Comparison of ENCODE assay signal across 8 mouse cellular contexts in the genomic region with DNA sequence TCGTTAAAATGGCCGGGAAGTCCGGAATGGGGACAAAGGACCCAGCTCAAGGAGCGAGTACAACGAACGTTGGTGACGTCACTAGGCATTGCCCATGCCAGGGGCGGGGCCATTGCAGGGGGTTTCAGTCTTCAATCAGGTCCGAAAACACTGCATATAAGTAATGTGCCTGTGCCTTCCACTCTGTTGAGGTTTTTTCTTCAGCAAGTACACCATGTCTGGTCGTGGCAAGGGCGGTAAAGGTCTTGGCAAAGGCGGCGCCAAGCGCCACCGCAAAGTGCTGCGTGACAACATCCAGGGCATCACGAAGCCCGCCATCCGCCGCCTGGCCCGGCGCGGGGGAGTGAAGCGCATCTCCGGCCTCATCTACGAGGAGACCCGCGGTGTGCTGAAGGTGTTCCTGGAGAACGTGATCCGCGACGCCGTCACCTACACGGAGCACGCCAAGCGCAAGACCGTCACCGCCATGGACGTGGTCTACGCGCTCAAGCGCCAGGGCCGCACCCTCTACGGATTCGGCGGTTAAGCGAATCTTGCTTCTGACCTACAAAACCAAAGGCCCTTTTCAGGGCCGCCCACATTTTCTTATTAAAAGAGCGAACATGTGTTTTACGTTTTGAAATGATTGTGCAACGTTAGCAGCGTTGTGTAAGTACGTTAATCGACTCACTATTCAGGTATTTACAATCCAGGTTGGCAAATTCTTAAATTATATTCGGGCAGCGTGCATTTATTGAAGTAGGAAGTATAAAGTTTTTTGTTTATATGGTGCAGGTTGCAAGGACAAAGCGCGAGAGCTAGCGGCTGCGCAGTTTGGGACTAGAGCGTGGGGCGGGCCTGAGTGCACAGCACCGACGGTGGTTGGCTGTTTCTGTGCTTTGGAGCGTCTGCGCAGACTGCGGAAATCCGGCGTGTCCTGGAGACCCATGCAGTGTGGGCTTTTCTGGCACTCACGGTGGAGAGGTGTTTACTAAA. TPM values are rescaled to one million over a fixed set of nuclear protein-coding genes. Genes with fewer than 3 reads are reported as not detected.
DNase-seq lines count a peak whose midpoint lies in the region; ATAC-seq and TF ChIP-seq lines count a peak whose summit lies in the region.

A gene (plus strand): TSS at position 150 of the 975 bp plus-strand sequence.

- under 1% methylated on average over 69 of the region's 70 CpGs for WGBS in hindbrain, embryonic 10.5 days
- under 1% methylated on average over 52 of the region's 70 CpGs for WGBS in lung, postnatal 0 days

- no peaks in the 10 kb centered on the region for H3K9me3 ChIP-seq in MEL (replicated peaks; ENCODE audit: insufficient read depth, low read length)
- no peaks in the 10 kb centered on the region for H3K9me3 ChIP-seq in hindbrain, embryonic 10.5 days
- H3K9me3 ChIP-seq in lung, postnatal 0 days (ENCODE audit: low read length): no peaks in the 10 kb centered on the region

- no peaks in the 10 kb centered on the region for H3K27me3 ChIP-seq in MEL (ENCODE audit: control insufficient read depth in 1 of 2, insufficient read depth in 2 of 2, low read length in 2 of 2)
- no peaks in the 10 kb centered on the region for H3K27me3 ChIP-seq in hindbrain, embryonic 10.5 days (ENCODE audit: insufficient read depth, poor library complexity, severe bottlenecking)
- H3K27me3 ChIP-seq in lung, postnatal 0 days (replicated peaks; ENCODE audit: insufficient read depth, low read length): no peaks in the 10 kb centered on the region

- H3K27ac ChIP-seq in MEL (ENCODE audit: control insufficient read depth, low read depth, low read length): peak within 1 kb of the TSS; percentile 100
- peak within 1 kb of the TSS; percentile 98 for H3K27ac ChIP-seq in hindbrain, embryonic 10.5 days
- peak within 1 kb of the TSS; percentile 97 for H3K27ac ChIP-seq in lung, postnatal 0 days (ENCODE audit: low read length)

- H3K36me3 ChIP-seq in MEL (ENCODE audit: control insufficient read depth in 1 of 2, insufficient read depth in 2 of 2, low read length in 2 of 2): peaks cover 0 to 23% of the 10 kb centered on the region in 2 experiments; a peak in 2 of 4 replicates
- no peaks in the 10 kb centered on the region for H3K36me3 ChIP-seq in hindbrain, embryonic 10.5 days
- no peaks in the 10 kb centered on the region for H3K36me3 ChIP-seq in lung, postnatal 0 days (ENCODE audit: insufficient read depth, low read length)

- peak; percentile 78 for ATAC-seq in frontal cortex, adult (ENCODE audit: low TSS enrichment)
- peak; percentile 86 for ATAC-seq in lung, postnatal 0 days

- H3K79me2 ChIP-seq in MEL (ENCODE audit: control insufficient read depth, insufficient read depth, low read length, poor library complexity): peaks cover 4% of the 10 kb centered on the region; the same call in 1 of the 2 replicates

- TF ChIP-seq EP300 in MEL (IDR thresholded peaks at IDR 0.05; ENCODE audit: low read depth in 1 of 2, low read length in 2 of 2): no peak
- peak; percentile 82 for TF ChIP-seq EP300 in lung, postnatal 0 days (IDR thresholded peaks at IDR 0.05)

- TF ChIP-seq RAD21 in MEL (IDR thresholded peaks at IDR 0.05; ENCODE audit: low read depth, low read length): no peak

- peaks cover 0 to 6% of the 10 kb centered on the region in 2 experiments; a peak in 2 of 4 replicates for H3K4me1 ChIP-seq in MEL (ENCODE audit: control insufficient read depth in 1 of 2, insufficient read depth in 2 of 2, low read length in 2 of 2)
- peaks cover 51% of the 10 kb centered on the region for H3K4me1 ChIP-seq in hindbrain, embryonic 10.5 days (replicated peaks)
- H3K4me1 ChIP-seq in lung, postnatal 0 days (ENCODE audit: insufficient read depth, low read depth, low read length): peaks cover 19% of the 10 kb centered on the region; the same call in 1 of the 2 replicates

- peak; percentile 98 for TF ChIP-seq POLR2A in MEL (IDR thresholded peaks at IDR 0.05; ENCODE audit: control insufficient read depth in 1 of 2, insufficient read depth in 1 of 2, low read depth in 1 of 2, low read length in 2 of 2, poor library complexity in 1 of 2)

- peak within 1 kb of the TSS; percentile 64 for H3K4me2 ChIP-seq in lung, postnatal 0 days (replicated peaks; ENCODE audit: low read depth, low read length)

- H3K9ac ChIP-seq in MEL (ENCODE audit: control insufficient read depth, low read depth, low read length, poor library complexity, severe bottlenecking): peak within 1 kb of the TSS; percentile 94
- H3K9ac ChIP-seq in lung, postnatal 0 days (replicated peaks; ENCODE audit: low read depth): peak within 1 kb of the TSS; percentile 77

- peak; percentile 98 for DNase-seq in MEL (ENCODE audit: low read depth, low spot score)
- DNase-seq in cerebellum, adult 8-10 months: peak; percentile 97
- peak; percentile 97 for DNase-seq in hindbrain, embryonic 10.5 days (ENCODE audit: low spot score)
- DNase-seq in layer of hippocampus, adult 9-11 months: peak; percentile 98
- peak; percentile 99 for DNase-seq in lung, postnatal 0 days (ENCODE audit: low spot score)
- DNase-seq in ovary, postnatal 14 days (ENCODE audit: low spot score): peak; percentile 97
- DNase-seq in thymus, postnatal 14 days: peak; percentile 98

- no peak for TF ChIP-seq CTCF in MEL (IDR thresholded peaks at IDR 0.05 in 2 of 3, conservative IDR thresholded peaks at IDR 0.05 in 1 of 3; ENCODE audit: control insufficient read depth in 1 of 3, insufficient read depth in 1 of 3, low read depth in 2 of 3, low read length in 3 of 3, poor library complexity in 1 of 3, severe bottlenecking in 1 of 3)
- TF ChIP-seq CTCF in lung, postnatal 0 days (IDR thresholded peaks at IDR 0.05): no peak

- peak within 1 kb of the TSS; percentile 50 to 81 for H3K4me3 ChIP-seq in MEL (ENCODE audit: control insufficient read depth in 1 of 2, insufficient read depth in 1 of 2, low read depth in 2 of 2, low read length in 2 of 2)
- H3K4me3 ChIP-seq in hindbrain, embryonic 10.5 days: peak within 1 kb of the TSS; percentile 64
- H3K4me3 ChIP-seq in lung, postnatal 0 days (ENCODE audit: low read depth, low read length): peak within 1 kb of the TSS; percentile 55

TF ChIP-seq in MEL, 35 proteins besides CTCF, POLR2A, EP300 and RAD21:
- peak; percentile 78; the same call in 1 of the 2 replicates for TF ChIP-seq UBTF (IDR thresholded peaks at IDR 0.05; ENCODE audit: borderline replicate concordance, insufficient read depth, low read depth, low read length)
- no peak for TF ChIP-seq ETS1 (IDR thresholded peaks at IDR 0.05; ENCODE audit: low read depth, low read length)
- TF ChIP-seq USF2 (IDR thresholded peaks at IDR 0.05; ENCODE audit: borderline replicate concordance in 1 of 2, insufficient read depth in 1 of 2, low read depth in 1 of 2, low read length in 2 of 2): no peak
- TF ChIP-seq ZC3H11A (IDR thresholded peaks at IDR 0.05; ENCODE audit: low read depth, low read length): no peak
- peak; percentile 98 for TF ChIP-seq POLR2AphosphoS5 (IDR thresholded peaks at IDR 0.05; ENCODE audit: borderline replicate concordance, low read depth, low read length)
- TF ChIP-seq CHD2 (IDR thresholded peaks at IDR 0.05; ENCODE audit: low read length): no peak
- TF ChIP-seq BHLHE40 (IDR thresholded peaks at IDR 0.05; ENCODE audit: borderline replicate concordance, low read depth, low read length): no peak
- peak; percentile 99 for TF ChIP-seq TBP (IDR thresholded peaks at IDR 0.05; ENCODE audit: low read depth, low read length)
- no peak for TF ChIP-seq JUND (IDR thresholded peaks at IDR 0.05; ENCODE audit: low read depth, low read length)
- TF ChIP-seq USF1 (IDR thresholded peaks at IDR 0.05; ENCODE audit: low read depth, low read length): no peak
- TF ChIP-seq TCF12 (IDR thresholded peaks at IDR 0.05; ENCODE audit: low read depth, low read length): no peak
- TF ChIP-seq KAT2A (conservative IDR thresholded peaks at IDR 0.05; ENCODE audit: low read depth, low read length): no peak
- TF ChIP-seq SIN3A (IDR thresholded peaks at IDR 0.05; ENCODE audit: low read length): no peak

RNA-seq across cellular contexts. Expression of the gene that starts here (rescaled TPM):
- 5,750 and 5,753 TPM in 2 replicates for total RNA-seq in MEL (2012; rRNA removed)
- 1 to 10 TPM in 1 of 2 experiments, not detected in 1; 9.9 TPM for polyA plus RNA-seq in MEL (2012; ENCODE audit: insufficient read depth in 1 of 2, insufficient read length in 2 of 2, low read depth in 1 of 2, low replicate concordance in 2 of 2, missing spikeins in 1 of 2)
- polyA plus RNA-seq in hindbrain, embryonic 10.5 days (2016; fragmentation: Nextera tagmentation; extraction: Ambion mirVana): 5.8 and 7.4 TPM in 2 replicates
- polyA plus RNA-seq in lung, postnatal 0 days (2015; fragmentation: Nextera tagmentation; extraction: Ambion mirVana): 5.5 and 7.0 TPM in 2 replicates

Comparison
In these comparisons a context has a peak if more than half of its experiments do, and no peak if none do; other contexts are left out.
1. Peak in every context shown above with its lines: DNase-seq, ATAC-seq, H3K4me3 ChIP-seq and H3K27ac ChIP-seq.